Mouse (Mus musculus): ENCODE results near the gene Muc4. TPM values are rescaled to one million over a fixed set of nuclear protein-coding genes. Genes with fewer than 3 reads are reported as not detected.

The Muc4 gene
- polyA plus RNA-seq (2012; rRNA removed) = 0.52 and 0.58 TPM in 2 replicates

GRCm38 (mm10) chr16:32735586-32735985, at the start of gene Muc4:
Muc4 (plus strand) TSS chr16:32735886.
- DNase-seq = no peak
- WGBS = 97% methylated on average over 2 of the region's 2 CpGs
- no peaks in the 10 kb centered on the region for H3K36me3 ChIP-seq (ENCODE audit: control insufficient read depth, insufficient read depth, low read length)
- H3K27ac ChIP-seq (ENCODE audit: control insufficient read depth, insufficient read depth, low read length) = no peak within 1 kb of the TSS
- no peak for TF ChIP-seq POLR2A (IDR thresholded peaks at IDR 0.05; ENCODE audit: control insufficient read depth, extremely low read depth, insufficient read depth, low read length, poor library complexity)
- TF ChIP-seq CTCF (IDR thresholded peaks at IDR 0.05; ENCODE audit: borderline replicate concordance, control insufficient read depth, extremely low read depth, insufficient read depth, low read length, poor library complexity) = no peak
- H3K4me3 ChIP-seq (ENCODE audit: control insufficient read depth, insufficient read depth, low read length) = no peak within 1 kb of the TSS
- no peaks in the 10 kb centered on the region for H3K4me1 ChIP-seq (replicated peaks; ENCODE audit: control insufficient read depth, insufficient read depth, low read length)
- H3K27me3 ChIP-seq (ENCODE audit: control insufficient read depth, insufficient read depth, low read length) = no peaks in the 10 kb centered on the region

GRCm38 (mm10) chr16:32685998-32686397, 49.7 kb upstream of the Muc4 start:
- no peak overlapping the region for H3K27ac ChIP-seq (ENCODE audit: control insufficient read depth, insufficient read depth, low read length)
- peaks cover 2% of the 10 kb centered on the region; the same call in 1 of the 2 replicates for H3K4me1 ChIP-seq (replicated peaks; ENCODE audit: control insufficient read depth, insufficient read depth, low read length)
- peaks cover 4% of the 10 kb centered on the region; the same call in 1 of the 2 replicates for H3K36me3 ChIP-seq (ENCODE audit: control insufficient read depth, insufficient read depth, low read length)
- no peak overlapping the region for H3K4me3 ChIP-seq (ENCODE audit: control insufficient read depth, insufficient read depth, low read length)
- TF ChIP-seq POLR2A (IDR thresholded peaks at IDR 0.05; ENCODE audit: control insufficient read depth, extremely low read depth, insufficient read depth, low read length, poor library complexity) (no peak), CTCF (IDR thresholded peaks at IDR 0.05; ENCODE audit: borderline replicate concordance, control insufficient read depth, extremely low read depth, insufficient read depth, low read length, poor library complexity) (no peak)
- H3K27me3 ChIP-seq (ENCODE audit: control insufficient read depth, insufficient read depth, low read length) = no peaks in the 10 kb centered on the region
- no peak for DNase-seq
- WGBS = 76% methylated on average over 5 of the region's 5 CpGs

DNA sequence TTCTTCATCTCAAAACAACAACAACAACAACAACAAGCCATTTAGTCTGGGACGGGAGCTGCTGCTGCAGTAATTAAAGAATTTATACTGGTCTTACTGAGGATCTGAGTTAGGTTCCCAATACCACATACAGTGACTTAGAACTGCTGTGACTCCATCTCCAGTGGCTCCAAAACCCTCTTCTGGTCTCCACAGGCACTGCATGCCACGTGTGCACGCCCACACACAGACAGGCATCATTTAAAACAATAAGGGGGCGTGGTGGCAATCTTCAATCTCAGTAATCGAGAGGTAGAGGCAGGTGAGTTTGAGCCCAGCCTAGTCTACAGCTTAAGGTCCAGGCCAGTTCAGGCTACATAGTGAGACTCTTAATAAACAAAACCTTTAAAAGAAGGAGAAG, 48.5 kb upstream of the Muc4 start:
- no peaks in the 10 kb centered on the region for H3K4me1 ChIP-seq (replicated peaks; ENCODE audit: control insufficient read depth, insufficient read depth, low read length)
- TF ChIP-seq CTCF (IDR thresholded peaks at IDR 0.05; ENCODE audit: borderline replicate concordance, control insufficient read depth, extremely low read depth, insufficient read depth, low read length, poor library complexity) (no peak), POLR2A (IDR thresholded peaks at IDR 0.05; ENCODE audit: control insufficient read depth, extremely low read depth, insufficient read depth, low read length, poor library complexity) (no peak)
- no peak overlapping the region for H3K4me3 ChIP-seq (ENCODE audit: control insufficient read depth, insufficient read depth, low read length)
- no peaks in the 10 kb centered on the region for H3K27me3 ChIP-seq (ENCODE audit: control insufficient read depth, insufficient read depth, low read length)
- no peaks in the 10 kb centered on the region for H3K36me3 ChIP-seq (ENCODE audit: control insufficient read depth, insufficient read depth, low read length)
- WGBS = 86% methylated on average over 5 of the region's 5 CpGs
- H3K27ac ChIP-seq (ENCODE audit: control insufficient read depth, insufficient read depth, low read length) = no peak overlapping the region
- no peak for DNase-seq

DNA sequence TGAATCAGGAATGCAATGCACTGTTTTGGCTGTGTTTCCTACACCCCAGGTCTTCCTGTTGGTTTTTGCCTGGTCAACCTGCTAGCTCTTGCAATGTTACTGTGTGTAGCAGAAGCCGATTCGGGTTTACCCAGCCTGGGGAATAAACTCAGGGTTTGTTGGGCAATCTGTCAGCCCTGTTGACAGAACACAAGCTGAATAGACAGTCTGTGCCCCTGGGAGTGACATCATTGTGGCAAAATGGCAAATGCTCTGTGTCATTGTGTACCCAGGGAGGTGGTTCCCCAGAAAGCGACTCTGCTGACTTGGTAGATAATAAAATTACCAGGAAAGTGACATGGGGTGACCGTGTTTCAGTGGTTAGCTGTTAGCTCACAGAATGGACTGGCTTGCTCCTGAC, 46.9 kb upstream of the Muc4 start:
- Histone ChIP-seq H3K36me3 (ENCODE audit: control insufficient read depth, insufficient read depth, low read length) (no peaks in the 10 kb centered on the region), H3K27me3 (ENCODE audit: control insufficient read depth, insufficient read depth, low read length) (no peaks in the 10 kb centered on the region), H3K27ac (ENCODE audit: control insufficient read depth, insufficient read depth, low read length) (no peak overlapping the region), H3K4me1 (replicated peaks; ENCODE audit: control insufficient read depth, insufficient read depth, low read length) (no peaks in the 10 kb centered on the region), H3K4me3 (ENCODE audit: control insufficient read depth, insufficient read depth, low read length) (no peak overlapping the region)
- 68% methylated on average over 4 of the region's 4 CpGs for WGBS
- DNase-seq = no peak
- no peak for TF ChIP-seq POLR2A (IDR thresholded peaks at IDR 0.05; ENCODE audit: control insufficient read depth, extremely low read depth, insufficient read depth, low read length, poor library complexity)
- TF ChIP-seq CTCF (IDR thresholded peaks at IDR 0.05; ENCODE audit: borderline replicate concordance, control insufficient read depth, extremely low read depth, insufficient read depth, low read length, poor library complexity) = no peak

GRCm38 (mm10) chr16:32689501-32689900, 46.2 kb upstream of the Muc4 start:
- Histone ChIP-seq H3K4me1 (replicated peaks; ENCODE audit: control insufficient read depth, insufficient read depth, low read length) (no peaks in the 10 kb centered on the region), H3K4me3 (ENCODE audit: control insufficient read depth, insufficient read depth, low read length) (no peak overlapping the region), H3K27ac (ENCODE audit: control insufficient read depth, insufficient read depth, low read length) (no peak overlapping the region), H3K36me3 (ENCODE audit: control insufficient read depth, insufficient read depth, low read length) (no peaks in the 10 kb centered on the region), H3K27me3 (ENCODE audit: control insufficient read depth, insufficient read depth, low read length) (no peaks in the 10 kb centered on the region)
- WGBS = 12% methylated on average over 9 of the region's 9 CpGs
- no peak for TF ChIP-seq CTCF (IDR thresholded peaks at IDR 0.05; ENCODE audit: borderline replicate concordance, control insufficient read depth, extremely low read depth, insufficient read depth, low read length, poor library complexity)
- TF ChIP-seq POLR2A (IDR thresholded peaks at IDR 0.05; ENCODE audit: control insufficient read depth, extremely low read depth, insufficient read depth, low read length, poor library complexity) = no peak
- DNase-seq = peak; percentile 72

DNA sequence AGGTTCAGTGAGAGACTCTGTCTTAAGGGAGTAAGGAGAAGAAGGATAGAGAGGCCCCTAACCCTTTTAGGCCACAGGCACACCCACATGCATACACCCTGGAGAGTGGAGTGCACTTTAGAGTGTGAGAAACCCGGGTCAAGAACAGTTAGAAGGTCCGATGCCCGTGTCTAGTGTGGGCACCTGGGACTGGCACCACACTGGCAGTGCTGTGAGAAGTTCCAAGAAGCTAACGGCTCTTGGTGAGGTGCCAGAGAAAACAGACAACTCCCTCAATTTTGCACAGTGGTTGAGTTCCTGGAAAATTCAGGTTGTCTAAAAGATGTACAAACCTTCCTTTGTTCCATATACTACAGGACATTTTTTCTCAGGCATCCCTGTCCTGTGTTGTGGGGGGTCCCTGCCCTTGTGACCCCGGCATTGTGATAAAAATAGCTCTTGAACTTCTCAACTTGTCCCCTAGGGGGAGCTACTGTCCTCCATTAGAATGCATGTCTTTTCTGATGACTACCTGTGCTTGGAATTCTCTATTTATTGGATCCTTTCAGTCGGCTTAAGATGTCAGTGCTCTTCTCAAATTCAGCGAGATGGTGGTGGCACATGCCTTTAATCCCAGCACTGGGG, 38.7 kb upstream of the Muc4 start:
- Histone ChIP-seq H3K4me3 (ENCODE audit: control insufficient read depth, insufficient read depth, low read length) (no peak overlapping the region), H3K4me1 (replicated peaks; ENCODE audit: control insufficient read depth, insufficient read depth, low read length) (no peaks in the 10 kb centered on the region), H3K27ac (ENCODE audit: control insufficient read depth, insufficient read depth, low read length) (no peak overlapping the region), H3K36me3 (ENCODE audit: control insufficient read depth, insufficient read depth, low read length) (no peaks in the 10 kb centered on the region), H3K27me3 (ENCODE audit: control insufficient read depth, insufficient read depth, low read length) (no peaks in the 10 kb centered on the region)
- peak; percentile 24 for DNase-seq
- TF ChIP-seq CTCF (IDR thresholded peaks at IDR 0.05; ENCODE audit: borderline replicate concordance, control insufficient read depth, extremely low read depth, insufficient read depth, low read length, poor library complexity) (peak; percentile 29; the same call in 1 of the 2 replicates), POLR2A (IDR thresholded peaks at IDR 0.05; ENCODE audit: control insufficient read depth, extremely low read depth, insufficient read depth, low read length, poor library complexity) (no peak)
- 27% methylated on average over 7 of the region's 7 CpGs for WGBS

Measured in thymus, adult 2 months (tissue).